Mouse (Mus musculus) forelimb bud, embryonic 11.5 days (tissue): ENCODE measurements around the gene Papolb.

Experiments used
- DNase-seq: peaks from one replicate; pipeline ENCODE4 v3.0.0-alpha.2; 2012; ENCODE audit warnings: low read depth, low spot score

Gene Papolb

DNA sequence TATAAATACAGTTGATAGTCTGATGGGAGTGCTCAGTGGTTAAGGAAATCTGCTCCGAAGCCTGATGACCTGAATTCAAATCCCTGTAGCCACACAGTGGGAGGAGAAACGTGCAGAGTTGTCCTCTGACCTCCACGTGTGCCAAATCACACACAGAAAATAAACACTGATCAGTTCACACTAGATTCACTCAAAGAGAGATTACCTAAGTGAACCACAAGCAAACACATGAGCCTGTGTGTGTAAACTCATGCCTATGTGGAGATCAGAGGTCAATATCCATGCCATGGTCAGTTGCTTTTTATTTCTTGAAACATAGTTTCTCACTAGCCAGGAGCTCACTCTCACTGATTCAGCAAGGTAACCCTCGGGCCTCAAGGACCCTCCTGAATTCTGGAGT is 9.5 kb downstream of the Papolb start:
- DNase-seq: no peak

DNA sequence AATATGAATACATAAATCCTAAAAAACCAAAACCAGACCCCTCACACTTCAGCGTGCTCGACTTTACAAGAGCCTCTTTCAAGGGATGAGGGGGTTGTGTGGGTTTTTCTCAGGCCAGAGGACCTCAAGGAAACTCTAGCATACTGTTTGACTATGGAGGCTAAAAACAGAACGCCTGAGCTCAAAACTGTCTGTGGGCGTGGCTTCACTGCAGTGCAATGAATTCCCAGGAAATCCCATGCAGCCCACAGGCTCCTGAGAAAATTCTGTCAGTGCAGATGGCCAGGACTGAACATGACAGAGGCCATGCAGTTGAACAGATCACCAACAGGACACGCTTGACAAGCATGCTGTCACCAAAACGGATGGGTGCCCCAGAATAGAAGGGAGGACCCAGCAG is 10.9 kb downstream of the Papolb start:
- no peak for DNase-seq

DNA sequence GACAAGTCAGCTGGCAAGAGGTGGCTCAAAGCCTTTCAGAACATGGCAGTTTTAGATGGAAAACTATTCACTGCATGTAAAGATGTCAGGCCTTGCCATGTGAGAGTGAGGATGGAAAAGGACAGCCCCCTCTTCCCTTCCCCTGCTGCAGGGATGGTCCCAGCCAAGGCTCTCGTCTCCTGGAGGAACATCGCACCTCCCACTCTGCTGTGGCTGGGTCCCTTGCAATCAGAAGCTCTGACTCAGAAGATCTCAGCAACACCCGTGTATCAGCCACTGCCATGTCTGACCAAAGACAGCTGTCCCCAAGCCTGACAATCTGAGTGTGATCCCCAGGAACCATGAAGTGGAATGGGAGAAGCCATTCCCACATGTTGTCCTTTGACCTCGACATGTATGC is 17.8 kb downstream of the Papolb start:
- DNase-seq: no peak

DNA sequence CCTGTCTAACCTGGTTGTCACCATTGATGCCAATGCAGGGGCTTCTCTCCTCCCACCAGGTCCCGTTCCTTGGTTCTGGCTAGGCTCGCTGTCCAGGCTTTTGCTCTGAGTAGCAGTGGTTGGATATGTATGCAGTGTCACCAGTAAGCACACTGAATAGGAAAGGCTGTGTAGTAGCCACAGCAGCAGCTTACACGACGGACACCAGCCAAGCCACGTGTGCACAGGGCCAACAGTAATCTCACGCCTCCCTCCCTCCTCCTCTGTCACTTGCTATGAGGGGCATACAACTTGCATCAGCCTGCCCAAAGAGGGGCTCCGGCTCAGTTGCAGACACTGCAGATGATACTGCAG is 19.8 kb downstream of the Papolb start:
- DNase-seq: no peak

DNA sequence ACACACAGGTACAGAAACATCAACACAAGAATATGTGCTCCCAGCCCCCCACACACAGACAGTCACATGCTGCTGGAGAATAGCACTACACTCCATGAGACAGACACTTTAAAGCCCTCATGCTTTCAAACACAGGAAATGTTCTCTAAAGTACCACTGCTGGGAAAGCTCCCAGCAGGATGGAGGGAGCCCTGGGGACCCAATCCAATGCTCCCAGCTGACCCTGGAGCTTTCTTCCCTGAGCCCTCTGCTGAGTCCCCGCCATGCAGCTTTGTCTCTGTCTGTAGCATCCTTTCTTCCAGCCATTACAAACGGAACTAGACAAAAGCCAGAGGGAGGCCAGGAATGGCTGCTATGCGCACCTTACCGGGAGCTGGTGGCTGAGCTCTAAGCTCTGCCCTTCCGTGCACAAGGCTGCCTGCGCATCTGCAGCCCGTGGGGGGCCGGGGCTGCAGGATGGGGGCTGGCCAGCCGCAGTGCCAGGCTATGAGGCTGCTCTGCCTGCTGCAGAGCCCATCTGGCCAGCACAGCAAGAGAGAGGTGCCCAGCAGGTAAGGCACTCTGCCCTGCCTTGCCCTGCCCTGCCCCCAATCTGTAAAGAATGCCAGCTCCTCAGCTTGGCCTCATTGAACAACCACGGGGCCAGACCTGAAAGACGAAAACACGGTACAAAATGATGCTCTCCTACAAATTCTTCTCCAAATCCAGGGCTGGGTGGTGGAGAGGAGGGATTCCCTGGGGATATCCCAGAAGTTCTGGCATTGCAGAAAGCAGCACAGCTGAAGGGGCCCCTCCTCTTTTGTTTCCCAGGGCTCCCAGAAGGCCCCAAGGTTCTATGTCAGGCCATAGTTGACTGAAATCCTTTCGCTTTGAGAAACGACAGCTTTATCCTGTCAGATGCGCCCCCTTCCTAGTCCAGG is 20.5 kb downstream of the Papolb start:
- no peak for DNase-seq

DNA sequence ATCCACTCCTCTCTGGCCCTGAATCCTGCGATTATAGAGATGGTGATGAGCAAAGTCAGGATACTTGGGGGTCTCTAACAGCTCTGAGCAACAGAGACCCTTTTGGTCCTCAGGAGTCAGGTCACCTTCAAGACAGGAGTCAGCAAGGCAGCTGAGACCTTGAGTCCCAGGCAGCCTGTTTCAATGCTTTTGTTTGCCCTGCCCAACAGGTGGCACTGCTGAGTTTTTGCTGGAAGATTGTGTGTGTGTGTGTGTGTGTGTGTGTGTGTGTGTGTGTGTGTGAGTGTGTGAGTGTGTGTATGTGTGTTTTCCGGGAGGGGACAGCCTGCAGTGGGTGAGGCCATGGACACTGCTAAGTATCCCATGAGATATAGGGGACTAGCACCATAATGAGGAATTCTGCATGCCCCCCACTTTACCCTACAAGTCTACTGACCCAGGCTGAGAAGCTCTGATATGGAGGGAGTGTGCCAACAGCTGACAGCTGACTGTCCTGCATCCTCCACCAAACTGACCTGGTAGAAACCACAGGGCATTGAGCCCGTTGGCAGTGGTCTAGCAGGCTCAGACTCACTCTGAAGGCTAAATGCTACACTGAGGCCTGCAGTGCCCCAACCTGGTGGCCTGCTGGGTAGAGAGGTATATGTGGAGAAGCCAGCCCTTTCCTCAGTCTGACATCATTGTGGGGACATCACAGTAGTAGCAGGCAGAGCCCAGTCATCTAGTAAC is 24.0 kb downstream of the Papolb start:
- no peak for DNase-seq

DNA sequence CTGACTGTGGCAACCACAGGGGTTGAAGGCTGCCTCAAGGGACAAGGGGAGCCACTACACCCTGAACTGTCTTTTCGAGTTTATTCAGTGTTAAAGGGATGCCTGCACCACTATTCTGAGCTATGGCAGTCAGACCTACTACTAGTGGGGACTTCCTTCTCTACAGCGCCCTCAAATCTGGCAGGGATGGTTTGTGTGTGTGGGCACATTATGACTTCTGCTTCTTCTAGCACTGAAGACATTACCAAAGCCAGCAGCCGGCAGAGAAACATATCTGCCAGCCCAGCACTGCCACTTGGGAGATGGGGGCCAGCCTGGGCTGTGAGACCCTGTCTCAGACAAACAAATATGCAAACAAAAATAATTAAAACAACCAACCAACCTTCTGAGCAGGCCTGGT is 25.7 kb downstream of the Papolb start:
- no peak for DNase-seq

DNA sequence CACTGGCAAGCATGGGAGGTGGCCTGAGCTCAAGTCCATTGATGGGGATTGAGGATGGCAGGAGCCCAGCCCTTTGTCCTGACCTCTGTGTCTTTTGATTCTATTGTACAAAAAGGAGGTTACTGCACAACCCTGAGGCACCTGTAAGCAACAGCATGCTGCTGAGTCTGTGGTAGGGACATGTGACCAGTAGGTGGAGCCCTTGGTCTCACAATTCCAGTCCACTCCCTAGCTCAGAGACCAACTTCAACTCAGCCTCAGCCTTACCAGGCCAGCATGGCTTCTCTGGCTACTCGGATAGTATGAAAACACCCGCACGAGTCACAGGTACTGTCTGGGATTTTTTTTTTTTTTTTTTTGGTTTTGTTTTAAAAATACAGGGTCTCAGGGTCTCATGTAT is 27.5 kb downstream of the Papolb start:
- peak; percentile 92 for DNase-seq

DNA sequence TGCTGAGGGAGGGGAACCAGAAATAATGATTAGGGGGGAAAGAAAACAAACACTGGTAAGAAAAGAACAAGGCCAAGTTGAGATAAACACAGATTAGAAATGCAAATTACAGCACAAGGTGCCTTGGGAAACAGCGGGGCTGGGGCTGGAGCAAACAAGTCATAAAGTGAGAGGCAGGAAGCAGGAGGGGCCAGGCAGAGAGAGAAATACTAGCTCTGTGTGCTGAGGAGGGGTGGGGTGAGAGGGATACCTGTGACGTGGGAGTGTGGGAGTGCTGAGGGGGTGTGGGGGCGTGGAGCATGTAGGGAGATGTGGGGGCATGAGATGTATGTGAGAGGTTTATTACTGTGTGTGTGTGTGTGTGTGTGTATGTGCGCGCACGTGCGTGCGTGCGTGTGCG is 29.0 kb downstream of the Papolb start:
- DNase-seq: no peak

DNA sequence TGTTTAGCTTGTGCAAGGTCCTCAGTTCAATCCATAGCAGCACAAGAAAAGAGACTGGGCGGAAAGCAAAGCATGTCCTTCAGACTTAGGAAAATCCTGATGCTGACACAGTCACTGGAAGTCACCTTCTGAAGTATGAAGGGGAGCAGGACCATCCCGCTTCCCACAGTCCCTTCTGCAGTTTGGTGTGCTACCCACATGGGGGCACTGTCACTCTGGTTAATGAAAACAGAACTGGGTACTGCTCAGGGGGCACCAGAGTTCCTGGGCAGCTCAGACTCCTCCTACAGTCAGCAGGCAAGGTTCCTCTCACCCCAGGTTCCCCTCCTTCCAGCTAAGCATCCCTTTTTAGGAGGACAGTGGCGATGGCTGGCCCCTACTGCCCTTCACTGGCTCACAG is 30.9 kb downstream of the Papolb start:
- DNase-seq: peak; percentile 49

DNA sequence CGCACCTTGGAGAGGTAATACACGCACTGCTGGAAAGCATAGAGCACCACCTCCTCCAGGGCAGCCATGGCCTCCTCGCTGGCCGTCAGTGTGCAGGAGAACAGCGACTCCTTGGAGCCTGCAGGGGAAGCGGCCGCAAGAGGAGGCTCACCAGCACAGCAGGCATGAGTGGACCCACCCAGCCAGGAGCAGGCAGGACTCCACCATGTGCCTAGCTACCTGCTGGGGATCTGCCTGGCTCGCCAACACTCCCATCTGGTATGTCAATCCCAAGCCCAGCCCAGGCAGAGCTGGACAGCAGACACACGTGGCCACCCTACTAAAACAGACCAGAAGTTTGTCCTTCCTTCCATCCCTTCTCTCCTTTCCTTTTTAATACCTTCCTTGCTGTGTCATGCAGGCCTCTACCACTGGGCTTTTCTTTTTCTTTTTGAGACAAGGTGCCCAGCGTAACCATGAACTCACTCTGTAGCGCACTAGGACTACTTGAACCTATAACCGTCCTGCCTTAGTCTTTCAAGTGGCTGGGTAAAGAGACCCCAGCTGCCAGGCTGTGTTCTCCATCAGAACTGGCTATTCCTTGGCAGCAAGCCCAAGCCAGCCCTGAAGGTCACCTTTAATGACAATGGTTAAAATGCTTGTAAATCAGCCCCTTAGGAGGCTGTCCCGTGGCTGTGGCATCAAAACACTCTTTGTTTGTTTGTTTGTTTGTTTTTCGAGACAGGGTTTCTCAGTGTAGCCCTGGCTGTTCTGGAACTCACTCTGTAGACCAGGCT is 34.4 kb downstream of the Papolb start:
- no peak for DNase-seq

DNA sequence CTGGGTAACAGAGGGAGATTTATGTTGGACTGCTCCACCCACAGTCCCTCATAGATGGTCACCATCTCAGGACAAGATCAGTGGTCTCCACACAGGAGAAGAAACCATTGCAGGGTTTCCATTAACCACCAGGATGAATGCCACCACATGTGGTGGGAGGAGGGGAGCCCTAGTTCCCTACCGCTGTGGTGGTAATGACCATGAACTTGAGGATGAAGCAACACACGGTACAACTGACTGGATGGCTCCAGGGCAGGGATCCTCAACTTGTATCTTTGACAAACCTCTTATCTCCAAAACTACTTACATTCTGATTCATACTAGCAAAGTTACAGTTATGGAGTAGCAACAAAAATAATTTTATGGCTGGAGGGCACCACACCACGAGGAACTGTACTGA is 36.6 kb downstream of the Papolb start:
- no peak for DNase-seq

DNA sequence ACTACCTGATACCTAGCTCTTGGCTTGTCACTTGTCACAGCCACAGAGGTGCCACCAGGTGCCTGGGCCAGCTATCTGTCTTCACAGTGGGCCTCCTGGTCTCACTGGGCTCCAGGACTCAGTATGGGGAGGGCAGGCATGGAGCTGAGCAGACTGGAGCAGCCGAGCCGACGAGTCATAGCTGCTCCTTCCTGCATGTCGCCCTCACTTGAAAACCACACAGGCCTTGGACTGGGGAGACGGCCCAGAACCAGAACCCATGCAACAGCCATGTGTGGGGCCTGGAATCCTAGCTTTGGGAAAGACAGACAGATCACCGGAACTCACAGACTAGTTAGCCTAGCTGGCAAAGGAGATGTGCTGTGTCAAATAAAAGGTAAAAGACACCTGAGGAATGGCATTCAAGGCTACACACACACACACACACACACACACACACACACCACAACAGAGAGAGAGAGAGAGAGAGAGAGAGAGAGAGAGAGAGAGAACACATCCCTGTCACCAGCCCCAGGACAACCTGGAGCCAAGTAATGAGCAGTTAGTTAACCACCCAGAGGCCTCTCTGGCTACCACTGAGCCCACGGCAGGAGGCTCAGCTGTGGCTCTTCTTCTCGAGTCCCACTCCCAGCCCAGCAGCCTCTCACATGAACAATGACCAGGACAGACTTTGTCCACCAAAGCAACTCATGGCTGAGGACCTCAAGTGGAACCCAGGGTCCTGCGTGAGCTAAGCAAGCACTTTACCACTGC is 39.7 kb downstream of the Papolb start:
- no peak for DNase-seq

DNA sequence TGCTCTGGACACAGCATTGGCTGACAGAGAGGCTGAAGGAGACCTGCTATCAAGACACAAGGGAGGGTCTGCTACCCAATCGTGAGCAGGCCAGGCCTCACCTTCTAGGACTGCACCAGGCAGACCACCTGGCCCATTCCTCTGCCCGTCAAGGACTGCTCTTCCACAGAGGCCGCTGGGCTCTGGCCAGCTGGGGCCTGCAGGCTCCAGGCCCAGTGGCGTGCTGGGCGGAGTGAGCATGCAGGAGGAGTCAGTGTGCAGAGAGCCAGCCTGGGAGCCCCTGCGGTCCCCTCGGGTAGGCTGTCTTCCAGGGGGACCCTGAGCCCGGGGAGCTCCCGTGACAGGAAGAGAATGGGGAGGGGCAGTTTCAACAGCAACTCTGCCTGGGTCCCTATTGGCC is 43.2 kb downstream of the Papolb start:
- DNase-seq: no peak

DNA sequence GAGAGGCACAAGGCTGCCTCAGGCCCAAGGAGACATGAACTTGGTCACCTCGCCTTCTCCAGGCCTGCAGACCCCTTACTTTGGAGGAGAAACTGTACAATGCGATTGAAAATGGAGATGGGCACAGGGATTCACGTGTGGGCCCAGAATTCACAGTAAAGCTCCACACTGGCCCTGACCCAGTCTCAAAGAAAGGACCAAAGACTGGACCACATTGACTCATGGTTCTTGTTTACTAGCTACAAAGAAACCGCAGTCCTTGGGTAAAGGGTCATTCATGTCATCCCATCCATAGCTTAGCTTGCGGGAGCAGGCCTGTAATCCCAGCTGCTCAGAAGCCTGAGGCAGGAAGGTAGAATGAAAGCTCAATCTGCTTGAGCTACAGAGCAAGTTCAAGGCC is 46.3 kb downstream of the Papolb start:
- DNase-seq: no peak

DNA sequence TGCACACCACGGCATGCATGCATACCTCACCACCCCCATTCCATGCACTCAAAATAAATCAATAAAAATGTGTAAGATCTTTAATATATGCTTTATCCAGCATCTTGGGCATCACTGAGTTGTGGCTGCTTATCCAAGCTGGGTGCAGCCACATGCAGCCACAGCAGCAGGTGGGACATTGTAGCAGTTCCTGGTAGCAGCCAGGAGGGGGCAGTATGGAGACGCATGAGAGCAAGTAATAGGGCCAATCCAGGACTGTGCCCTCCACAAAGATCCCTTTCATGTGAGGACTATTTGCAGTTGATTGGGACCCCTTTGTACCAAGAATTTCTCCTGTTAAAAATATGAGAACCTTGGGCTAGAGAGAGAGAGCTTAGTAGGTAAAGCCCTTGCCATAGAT is 47.4 kb downstream of the Papolb start:
- no peak for DNase-seq

DNA sequence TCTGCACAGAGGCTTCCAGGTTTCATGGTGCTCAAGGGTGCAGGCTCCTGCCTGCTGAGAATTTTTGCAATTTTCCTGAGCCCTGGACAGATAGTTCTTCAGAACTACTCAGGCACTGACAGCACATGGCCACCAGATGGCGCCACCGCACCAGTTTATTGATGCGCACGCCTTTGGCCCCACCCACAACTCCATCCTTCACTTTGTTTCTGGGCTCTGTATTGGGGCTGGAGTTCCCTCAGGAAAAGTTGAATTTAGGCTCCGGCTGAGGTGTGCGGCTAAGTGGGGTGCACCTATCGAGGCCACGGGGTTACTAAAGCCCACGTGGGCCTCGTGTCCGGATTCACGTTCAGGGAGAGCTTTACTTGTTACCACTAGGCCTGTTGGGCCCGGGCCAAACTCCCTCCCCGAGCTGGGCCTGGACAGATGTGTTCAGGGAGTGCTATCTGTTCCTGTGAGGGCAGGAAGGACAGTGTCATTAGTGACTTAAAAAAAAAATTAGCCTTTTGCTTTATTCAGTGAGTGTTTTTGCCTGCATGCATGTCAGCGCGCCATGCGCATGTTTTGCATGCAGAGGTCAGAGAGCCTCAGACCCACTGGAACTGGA is 50.9 kb downstream of the Papolb start:
- peak; percentile 81 for DNase-seq

DNA sequence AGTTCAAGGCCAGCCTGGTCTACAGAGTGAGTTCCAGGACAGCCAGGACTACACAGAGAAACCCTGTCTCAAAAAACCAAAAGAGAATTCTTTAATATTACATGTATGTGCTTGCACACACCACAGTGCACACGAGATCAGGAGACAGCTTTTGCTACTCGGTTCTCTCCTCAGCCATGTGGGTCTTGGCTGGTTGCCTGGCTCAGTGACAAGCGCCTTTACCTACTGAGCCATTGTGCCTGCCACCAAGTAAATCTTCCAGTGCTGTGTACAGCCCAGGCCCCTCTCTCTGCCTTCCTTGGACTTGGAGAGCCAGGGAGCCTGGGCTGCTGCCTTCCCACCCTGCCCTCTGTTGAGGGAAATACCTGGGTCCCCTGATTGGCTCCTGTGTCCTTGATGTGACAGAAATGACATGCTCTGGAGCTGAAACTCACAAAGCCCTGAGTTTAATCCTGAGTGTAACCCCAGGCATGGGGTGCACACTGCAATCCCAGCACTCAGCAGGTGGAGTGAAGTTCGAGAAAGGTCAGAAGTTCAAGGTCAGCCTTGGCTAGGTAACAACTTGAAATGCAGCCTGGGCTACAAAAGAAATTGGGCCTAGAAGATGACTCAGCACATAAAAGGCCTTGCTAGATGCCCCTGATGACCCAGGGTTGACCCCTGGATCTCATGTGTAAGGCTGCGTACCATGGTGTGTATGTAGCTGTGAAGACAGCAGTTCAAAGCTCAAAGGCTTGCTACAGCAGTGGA is 51.8 kb downstream of the Papolb start:
- DNase-seq: no peak

DNA sequence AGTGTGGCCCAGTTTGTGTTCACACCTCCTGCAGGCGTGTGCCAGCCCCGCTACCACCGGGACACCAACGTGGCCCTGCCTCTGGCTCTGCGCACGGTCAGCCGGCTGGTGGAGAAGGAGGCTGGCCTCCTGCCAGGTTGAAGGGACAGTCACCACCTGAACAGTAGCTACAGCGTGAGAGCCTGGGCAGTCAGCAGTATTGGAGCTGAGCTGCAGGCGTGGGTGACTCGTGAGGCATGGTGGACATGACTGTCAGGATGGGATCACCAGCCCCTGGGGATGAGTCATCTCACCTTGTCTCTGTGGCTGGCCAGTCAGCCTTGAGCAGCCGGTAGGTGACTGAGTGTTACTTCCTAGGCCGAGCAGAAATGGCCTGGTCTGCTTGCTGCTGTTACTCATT is 52.5 kb downstream of the Papolb start:
- no peak for DNase-seq
